Comparison of ENCODE assay signal across 8 mouse cellular contexts in the genomic region with DNA sequence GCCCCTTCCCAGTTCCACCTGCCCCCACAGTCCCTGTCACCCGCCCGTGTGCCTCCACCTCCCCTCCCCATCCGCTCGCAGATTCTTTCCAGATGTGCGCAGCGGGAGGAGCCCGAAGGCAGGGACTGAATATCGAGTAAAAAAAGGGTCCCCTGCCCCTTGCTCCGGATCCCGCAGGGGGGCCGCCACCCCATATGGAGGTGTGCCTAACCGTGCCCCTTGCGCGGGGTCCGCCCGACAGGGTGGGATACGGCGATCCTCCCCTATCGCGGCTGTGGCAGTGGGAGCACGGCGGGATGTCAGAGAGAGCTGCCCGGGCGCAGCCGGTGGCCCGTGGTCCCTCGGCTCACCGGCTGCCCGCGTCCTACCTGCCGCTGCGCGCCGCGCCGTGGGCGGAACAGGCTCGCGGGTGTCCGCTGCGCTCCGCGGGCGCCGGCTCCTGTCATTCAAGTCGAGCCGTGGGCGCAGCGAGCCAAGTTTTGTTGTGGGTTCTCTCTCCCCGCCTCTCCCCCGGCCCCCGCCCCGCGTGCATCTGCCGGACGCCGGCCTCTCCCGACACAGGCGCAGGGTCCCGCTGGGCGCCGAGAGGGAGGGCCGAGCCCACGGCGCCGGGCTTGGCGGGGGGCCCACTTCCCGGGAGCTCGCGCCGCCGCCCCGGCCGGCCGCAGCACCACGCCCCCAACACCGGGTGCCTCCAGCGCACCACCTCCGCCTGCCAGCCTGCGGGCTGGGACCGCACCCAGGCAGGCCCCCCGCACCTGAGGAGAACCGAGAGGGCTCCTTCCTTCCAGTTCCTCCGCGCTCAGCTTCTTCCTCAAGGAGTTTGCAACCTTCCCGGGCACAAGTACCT.
DNase-seq lines count a peak whose midpoint lies in the region; ATAC-seq and TF ChIP-seq lines count a peak whose summit lies in the region.

No protein-coding gene starts in this region.

- no peaks in the 10 kb centered on the region for H3K36me3 ChIP-seq in ES-Bruce4 (ENCODE audit: control insufficient read depth, insufficient read depth, low read length, poor library complexity, severe bottlenecking)
- no peaks in the 10 kb centered on the region for H3K36me3 ChIP-seq in forebrain, embryonic 16.5 days (ENCODE audit: control insufficient read depth, insufficient read depth)

- peak; percentile 54 for ATAC-seq in forebrain, embryonic 16.5 days
- ATAC-seq in megakaryocyte-erythroid progenitor cell, adult 5-6 weeks (replicated peaks; ENCODE audit: low FRiP score, low TSS enrichment, poor library complexity, severe bottlenecking): 0 out of 2 replicates have a peak, but pooled peaks have one; percentile 32

- peak overlapping the region; percentile 36 for H3K4me3 ChIP-seq in ES-Bruce4 (ENCODE audit: low read depth, low read length)
- H3K4me3 ChIP-seq in forebrain, embryonic 16.5 days (replicated peaks; ENCODE audit: low read length): peak overlapping the region; percentile 66

- intact Hi-C loops in left cerebral cortex, postnatal 14 days (cut with DNase I): no loop called here

- peak; percentile 65 for DNase-seq in adrenal gland, postnatal 10 days
- peak; percentile 64 for DNase-seq in heart, postnatal 4 days
- DNase-seq in left cerebral cortex, postnatal 14 days (ENCODE audit: low spot score in 2 of 2): peak; percentile 39 to 58
- DNase-seq in right cerebral cortex, postnatal 4 days: peak; percentile 58
- DNase-seq in spleen, postnatal 36 days (ENCODE audit: low spot score in 2 of 2): no peak

- no peak overlapping the region for H3K27ac ChIP-seq in ES-Bruce4 (ENCODE audit: insufficient read depth, low read length)
- no peak overlapping the region for H3K27ac ChIP-seq in forebrain, embryonic 16.5 days (ENCODE audit: low read length)

- TF ChIP-seq CTCF in ES-Bruce4 (IDR thresholded peaks at IDR 0.05; ENCODE audit: low read depth, low read length): no peak

- H3K4me2 ChIP-seq in forebrain, embryonic 16.5 days (ENCODE audit: low read length): peak overlapping the region; percentile 98

- H3K9me3 ChIP-seq in ES-Bruce4 (replicated peaks; ENCODE audit: control insufficient read depth, insufficient read depth, low read length, poor library complexity, severe bottlenecking): no peaks in the 10 kb centered on the region
- H3K9me3 ChIP-seq in forebrain, embryonic 16.5 days (ENCODE audit: control insufficient read depth, low read length): no peaks in the 10 kb centered on the region

- TF ChIP-seq POLR2A in ES-Bruce4 (IDR thresholded peaks at IDR 0.05; ENCODE audit: insufficient read depth, low read length): no peak

- peak overlapping the region; percentile 67 for H3K9ac ChIP-seq in ES-Bruce4 (ENCODE audit: low read depth, poor library complexity, severe bottlenecking)
- peak overlapping the region; percentile 63 for H3K9ac ChIP-seq in forebrain, embryonic 16.5 days (replicated peaks; ENCODE audit: low read depth, low read length)

- TF ChIP-seq EP300 in ES-Bruce4 (IDR thresholded peaks at IDR 0.05; ENCODE audit: insufficient read depth, low read depth, low read length): no peak

- no peaks in the 10 kb centered on the region for H3K4me1 ChIP-seq in ES-Bruce4 (ENCODE audit: control insufficient read depth, insufficient read depth, low read length)
- peaks cover 15% of the 10 kb centered on the region for H3K4me1 ChIP-seq in forebrain, embryonic 16.5 days (replicated peaks; ENCODE audit: control insufficient read depth, insufficient read depth, low read length)

- peaks cover 7% of the 10 kb centered on the region for H3K27me3 ChIP-seq in ES-Bruce4 (ENCODE audit: control insufficient read depth, insufficient read depth, low read length, poor library complexity, severe bottlenecking)
- peaks cover 21% of the 10 kb centered on the region for H3K27me3 ChIP-seq in forebrain, embryonic 16.5 days (replicated peaks; ENCODE audit: control insufficient read depth, insufficient read depth, low read length)

- under 1% methylated on average over 75 of the region's 86 CpGs for WGBS in forebrain, embryonic 16.5 days

Comparison
In these comparisons a context has a peak if more than half of its experiments do, and no peak if none do; other contexts are left out.
1. DNase-seq: peak in adrenal gland, postnatal 10 days (single experiment), heart, postnatal 4 days (single experiment), left cerebral cortex, postnatal 14 days (2 of 2) and right cerebral cortex, postnatal 4 days (single experiment); none in spleen, postnatal 36 days (0 of 2).